Mouse (Mus musculus) layer of hippocampus, postnatal 14 days (tissue): ENCODE measurements at regions not wholly inside any gene's neighbourhood (a gene's known extent, or its start where the extent isn't known, plus 50 kb on each side); places are given as distances from the start of the nearest gene placed in this dataset.

Source experiments
- DNase-seq, 2 experiments: peaks; one replicate each; pipeline ENCODE4 v3.0.0; 2021 to 2022; ENCODE audit warnings: low spot score in 2 of 2, mixed read lengths in 1 of 2

DNA sequence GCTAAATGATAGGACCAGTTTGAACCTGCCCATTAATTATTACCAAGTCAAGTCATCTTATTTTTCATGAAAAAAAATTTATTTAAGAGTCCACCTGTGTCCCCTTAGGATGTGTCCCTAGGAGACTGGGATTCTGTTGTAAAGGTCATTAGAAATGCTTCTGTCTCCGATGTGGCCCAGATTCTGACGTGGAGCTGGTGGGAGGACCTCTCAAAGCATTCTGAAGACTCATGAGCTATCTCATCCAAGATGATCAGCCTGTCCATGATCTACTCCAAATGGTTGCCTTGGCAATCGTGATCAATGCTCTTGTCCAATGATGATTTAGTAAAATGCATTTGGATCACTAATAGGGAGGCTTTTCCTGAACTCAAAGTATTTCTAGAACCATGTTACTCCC lies 163.4 kb upstream of the Gm5148 start:
- DNase-seq: no peak

DNA sequence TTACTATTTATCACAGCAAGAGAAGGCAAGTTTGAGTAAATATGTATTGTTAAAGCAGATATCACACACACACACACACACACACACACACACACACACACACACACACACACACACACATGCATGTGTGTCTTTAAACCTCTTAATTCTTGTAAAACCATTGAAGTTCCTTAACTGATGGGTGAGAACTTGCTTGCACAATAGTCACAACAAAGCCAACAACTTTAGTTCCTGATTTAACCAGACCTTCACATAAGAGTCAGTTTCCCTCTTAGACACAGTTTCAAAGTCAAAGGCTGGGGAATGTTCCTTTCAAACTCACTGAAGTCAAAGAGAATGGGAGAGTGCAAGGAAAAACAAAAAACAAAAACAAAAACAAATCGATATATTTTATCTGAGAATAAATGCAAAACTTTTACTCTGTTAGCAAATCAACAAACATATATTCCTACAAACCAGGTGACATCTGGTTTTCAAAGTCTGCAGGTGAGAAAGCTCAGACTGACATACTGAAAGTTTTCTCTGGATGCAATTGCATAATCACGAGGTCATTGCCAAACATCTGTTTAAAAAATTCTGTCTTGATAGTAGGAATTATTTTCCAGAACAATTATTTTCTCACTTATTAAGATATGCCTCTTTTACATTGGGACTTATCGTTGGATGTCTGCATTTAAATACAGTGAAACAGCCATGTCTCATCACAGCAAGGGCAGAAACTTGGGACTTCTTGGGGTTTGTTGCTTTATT lies 162.6 kb upstream of the Gm5148 start:
- no peak for DNase-seq

DNA sequence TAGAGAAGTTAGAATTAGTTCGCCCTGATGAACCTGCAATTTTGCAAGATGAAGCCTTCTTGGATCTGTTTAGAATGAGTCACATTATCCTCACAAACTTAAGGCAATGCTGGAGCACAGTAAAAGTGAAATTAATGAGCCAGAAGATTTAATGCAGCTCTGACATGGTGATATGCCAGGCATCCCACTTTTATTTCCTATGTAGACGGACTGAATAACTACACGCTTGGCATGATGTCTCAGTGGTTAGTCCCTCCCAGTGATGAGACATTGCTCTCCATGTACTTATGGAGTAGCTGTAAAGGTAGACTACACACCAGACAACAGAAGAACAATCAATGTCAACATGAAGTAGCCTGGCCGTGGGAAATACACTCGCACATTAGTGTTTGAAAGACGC lies 161.5 kb upstream of the Gm5148 start:
- no peak for DNase-seq

DNA sequence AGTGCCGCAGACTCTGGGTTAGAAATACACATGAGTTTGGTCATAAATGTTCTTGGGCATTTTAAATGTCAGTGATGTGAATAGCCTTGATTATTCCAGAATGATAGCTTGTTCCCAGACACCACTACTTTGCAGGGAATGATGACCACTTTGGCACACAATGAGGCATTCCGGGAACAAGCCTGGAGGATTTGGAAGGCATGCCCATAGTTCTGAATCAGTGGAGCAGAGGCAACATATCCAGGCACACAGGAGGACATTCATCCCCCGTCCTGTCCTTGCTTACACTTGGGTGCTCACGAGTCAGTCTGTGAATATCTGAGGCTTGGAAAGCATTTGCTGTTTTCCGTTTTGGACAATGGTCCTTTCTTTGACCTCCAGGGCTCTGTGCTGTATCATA lies 158.1 kb upstream of the Gm5148 start:
- DNase-seq: no peak

DNA sequence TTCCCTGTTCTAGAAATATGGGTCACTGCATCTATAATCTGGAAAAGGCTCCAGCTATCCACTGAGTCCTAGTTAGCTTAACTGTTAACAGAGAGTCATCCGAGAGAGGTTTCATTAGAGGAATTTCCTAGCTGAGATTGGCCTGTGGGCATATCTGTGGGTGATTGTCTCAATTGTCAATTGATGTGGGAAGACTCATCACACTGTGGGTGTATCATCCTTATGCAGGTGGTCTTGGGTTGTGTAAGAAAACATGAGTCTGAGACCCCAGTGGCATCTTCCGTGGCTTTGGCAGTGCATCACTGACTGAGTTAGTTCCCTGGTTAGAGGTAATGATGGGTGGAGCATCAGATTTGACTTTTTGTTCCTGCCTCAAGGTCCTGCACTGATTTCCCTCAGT lies 156.7 kb upstream of the Gm5148 start:
- DNase-seq: no peak

DNA sequence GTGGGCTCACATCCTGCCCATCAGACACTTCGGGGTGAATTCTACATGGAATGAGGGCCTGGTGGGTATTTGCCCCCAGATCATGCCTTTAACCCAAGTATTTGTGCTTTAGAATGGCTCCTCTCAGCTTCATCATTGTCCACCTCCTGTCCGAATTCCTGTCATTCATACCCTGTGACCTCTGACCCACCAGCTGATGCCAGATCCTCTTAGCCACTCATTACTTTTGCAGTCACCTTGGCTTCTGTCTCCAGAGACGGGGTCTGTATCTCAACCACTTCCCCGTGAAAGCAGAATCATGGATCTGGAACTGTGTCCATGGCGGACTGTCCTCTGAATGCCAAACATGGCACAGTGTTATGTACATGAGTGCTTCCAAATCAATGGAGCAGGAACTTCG lies 154.8 kb upstream of the Gm5148 start:
- no peak for DNase-seq

DNA sequence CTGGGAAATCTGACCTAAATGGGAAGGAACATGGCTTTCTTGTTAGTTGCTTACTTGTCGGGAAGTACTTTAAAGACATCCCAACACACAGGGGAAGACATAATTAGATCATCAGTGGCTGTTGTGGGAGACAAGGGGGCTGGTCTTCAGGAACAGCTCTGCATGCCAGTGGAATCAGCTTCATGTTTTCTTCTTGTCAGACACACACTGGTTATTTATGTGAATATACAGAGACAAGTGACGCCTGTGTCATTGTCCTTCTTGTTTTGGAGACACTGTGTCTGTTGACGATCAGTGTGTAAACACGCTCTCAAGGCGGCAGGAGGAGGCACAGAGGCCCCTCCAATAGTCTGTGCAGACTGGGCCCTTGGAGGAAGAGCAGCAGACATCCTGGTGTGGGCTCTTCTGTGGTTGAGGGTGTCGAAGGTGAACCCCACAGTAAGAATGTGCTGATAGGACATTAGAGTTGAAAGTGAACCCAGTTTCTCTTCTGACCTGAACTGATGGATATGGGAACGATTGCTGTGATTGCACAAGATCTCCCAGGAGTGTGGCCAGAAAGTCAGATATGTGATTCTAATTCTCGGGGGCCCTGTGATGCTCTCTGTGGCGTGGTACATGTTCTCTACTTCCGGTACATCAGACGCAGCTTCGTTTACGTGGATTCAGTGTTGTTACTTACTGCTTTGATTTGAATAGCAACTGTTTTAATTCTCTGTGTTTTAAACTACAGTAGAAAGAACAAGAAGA lies 151.9 kb upstream of the Gm5148 start:
- DNase-seq: no peak

DNA sequence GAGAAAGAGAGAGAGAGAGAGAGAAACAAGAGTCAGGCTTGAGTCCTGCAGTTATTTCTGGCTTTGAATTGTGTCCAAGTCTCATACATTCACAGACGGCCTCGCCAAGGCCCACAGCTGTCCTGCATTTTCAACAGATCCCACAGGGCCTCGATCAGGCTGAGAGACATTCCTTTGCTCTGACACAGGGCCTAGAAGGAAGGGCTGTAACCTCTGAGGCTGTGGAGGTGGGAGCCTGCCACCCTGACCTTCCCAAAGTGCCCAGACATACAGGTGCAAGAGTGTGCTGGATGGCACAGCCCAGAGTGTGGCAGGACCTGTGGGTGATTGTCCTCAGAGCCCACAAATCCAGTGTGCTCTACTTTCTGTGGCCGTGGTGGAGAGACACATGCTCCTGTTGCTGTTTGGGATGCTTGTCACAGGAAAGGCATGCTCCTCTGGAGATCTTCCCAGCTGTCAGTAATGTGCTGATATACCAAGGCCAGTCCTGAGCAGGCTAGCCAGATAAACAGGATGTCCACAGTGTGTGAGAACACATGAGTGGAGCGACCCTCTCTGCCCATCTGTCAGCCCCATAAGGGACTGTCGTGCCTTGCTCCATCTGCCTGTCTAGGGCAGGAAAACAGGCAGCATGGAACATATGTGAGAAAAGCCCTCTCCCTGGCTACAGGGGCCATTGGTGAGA lies 151.2 kb upstream of the Gm5148 start:
- DNase-seq: peak; percentile 28 to 53

DNA sequence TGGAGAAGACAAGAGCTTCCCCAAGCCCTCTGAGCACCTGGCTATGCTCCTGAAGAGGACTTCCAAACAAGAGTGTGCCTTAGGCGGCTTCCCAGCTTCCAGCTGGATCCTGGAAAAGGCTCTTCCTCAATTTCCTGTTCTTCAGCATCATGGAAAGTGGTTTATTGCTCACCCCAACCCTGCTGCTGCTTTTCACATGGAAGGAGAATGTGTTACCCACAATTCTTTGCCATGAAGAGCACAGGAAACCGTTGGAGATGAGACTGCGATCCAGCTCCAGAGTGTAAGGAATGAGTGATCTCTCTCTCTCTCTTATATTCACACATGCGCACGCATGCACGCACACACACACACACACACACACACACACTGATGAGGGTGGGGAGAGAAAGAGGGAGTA lies 150.6 kb upstream of the Gm5148 start:
- DNase-seq: no peak

DNA sequence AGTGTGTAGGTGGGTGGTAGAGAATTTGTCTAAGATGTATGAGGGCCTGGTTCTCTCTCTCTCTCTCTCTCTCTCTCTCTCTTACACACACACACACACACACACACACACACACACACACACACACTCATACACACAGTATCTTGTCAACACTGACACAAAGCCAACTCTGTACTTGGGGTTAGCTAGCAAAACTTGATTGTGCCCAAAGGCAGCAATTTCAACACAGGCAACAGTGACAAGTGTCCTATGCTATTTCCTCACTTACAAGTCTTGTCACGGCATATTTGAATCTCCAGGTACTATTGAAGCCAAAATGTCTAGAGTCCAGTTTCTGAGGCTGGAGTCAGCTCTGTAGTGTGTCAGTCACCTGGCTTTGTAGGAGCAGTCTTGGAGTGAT lies 150.1 kb upstream of the Gm5148 start:
- DNase-seq: no peak

DNA sequence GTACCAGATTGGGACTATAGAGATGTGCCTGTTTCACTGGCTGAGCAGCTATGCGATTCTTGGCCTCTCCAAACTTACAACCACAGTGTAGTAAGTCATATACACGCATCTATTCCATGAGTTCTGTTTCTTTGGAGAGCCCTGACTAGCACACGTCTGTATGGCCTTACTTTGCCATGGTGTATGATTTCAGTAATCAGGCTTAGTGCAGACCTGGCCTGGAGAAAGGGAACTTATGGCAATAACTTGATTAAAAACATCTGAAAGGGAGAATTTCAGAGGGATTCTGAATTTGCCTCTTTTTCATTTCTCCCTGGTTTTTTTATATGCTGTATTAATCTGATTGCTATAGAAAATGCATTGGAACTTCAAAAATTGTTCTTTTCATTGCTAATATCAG lies 148.0 kb upstream of the Gm5148 start:
- no peak for DNase-seq

DNA sequence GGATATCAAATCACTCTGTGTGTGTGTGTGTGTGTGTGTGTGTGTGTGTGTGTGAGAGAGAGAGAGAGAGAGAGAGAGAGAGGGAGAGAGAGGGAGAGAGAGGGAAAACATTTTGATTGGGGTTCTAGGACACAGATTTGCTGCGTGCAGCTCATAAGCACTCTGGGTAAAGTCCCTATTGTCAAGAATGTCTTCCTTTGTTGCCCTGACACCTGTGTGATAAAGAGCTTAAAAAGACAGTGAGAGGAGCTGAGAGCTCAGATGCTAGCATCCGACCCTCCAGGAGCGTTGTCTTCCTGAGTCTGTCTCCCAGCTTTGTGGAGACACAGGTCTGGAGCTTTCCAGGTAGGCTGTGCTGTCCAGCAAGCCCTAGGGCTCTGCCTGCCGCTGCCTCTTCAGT lies 146.8 kb upstream of the Gm5148 start:
- no peak for DNase-seq

DNA sequence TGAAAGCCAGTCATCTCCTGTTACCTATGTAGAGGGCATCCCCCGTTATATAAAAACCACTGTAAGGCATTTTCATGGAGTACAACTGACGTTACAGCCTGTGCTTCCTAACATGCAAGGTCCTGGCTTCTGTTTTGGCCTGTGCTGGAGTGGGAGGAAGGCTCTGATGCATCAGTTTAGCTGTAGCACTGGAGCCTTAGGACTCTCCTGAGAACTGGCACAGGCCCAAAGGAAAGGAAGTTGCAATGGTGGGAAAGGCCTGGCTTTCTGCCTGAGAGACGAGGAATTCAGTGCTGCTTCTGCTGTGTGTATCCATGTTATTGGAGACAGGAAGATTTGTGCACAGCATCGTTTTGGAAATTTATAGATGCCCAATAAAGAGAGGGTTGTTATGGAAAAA lies 144.2 kb upstream of the Gm5148 start:
- no peak for DNase-seq

DNA sequence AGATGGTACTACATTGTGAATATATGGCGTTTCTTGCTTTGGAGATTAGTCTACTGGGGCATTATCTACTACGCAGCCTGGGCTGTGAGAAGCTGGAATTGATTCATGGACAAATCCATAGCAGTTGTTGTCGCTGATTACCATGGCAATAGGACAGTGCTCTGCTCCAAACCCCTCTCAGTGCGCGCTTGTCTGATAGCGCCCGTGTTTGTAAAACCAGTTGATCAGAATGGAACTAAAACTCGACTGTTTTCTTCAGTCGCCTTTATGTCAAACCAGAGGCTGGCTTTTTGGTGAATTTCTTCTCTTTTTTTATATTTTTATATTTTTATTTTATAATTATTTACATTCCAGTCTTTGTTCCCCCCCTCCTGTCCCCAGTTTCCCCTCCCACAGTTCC lies 138.5 kb upstream of the Gm5148 start:
- no peak for DNase-seq

DNA sequence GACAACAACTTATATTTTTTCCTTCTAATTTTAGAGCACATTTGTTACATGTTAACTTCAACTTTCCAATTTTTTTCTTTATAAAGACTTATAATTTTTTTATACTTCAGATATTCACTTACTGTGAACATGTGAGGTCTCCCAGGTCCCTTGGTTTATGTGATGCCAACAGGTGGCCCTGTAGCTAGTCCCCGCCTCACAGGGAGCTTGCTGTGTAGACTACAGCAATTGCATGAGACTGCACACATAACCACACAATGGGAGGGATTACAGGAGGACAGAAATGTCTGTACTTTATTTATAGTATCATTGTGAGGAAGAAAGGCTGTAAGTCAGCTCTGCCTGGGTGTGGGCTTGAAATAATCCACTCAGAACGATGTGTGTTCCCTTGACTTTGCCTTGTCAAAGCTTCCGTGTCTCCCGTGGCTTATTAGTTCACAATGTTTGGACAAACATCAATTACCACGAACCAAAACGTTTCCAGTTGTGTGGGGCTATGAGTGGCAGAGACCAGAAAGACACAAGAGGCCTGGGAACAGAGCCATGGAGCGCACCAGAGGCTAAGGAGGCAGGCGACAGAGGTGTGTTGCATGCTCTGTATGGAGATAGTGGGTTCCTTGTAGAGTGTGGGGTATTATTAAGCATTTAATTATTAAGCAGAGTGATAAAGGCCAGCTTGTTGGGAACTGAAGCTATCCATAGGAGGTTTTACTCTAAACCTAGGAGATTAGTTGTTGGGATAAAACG lies 136.6 kb upstream of the Gm5148 start:
- DNase-seq: no peak

DNA sequence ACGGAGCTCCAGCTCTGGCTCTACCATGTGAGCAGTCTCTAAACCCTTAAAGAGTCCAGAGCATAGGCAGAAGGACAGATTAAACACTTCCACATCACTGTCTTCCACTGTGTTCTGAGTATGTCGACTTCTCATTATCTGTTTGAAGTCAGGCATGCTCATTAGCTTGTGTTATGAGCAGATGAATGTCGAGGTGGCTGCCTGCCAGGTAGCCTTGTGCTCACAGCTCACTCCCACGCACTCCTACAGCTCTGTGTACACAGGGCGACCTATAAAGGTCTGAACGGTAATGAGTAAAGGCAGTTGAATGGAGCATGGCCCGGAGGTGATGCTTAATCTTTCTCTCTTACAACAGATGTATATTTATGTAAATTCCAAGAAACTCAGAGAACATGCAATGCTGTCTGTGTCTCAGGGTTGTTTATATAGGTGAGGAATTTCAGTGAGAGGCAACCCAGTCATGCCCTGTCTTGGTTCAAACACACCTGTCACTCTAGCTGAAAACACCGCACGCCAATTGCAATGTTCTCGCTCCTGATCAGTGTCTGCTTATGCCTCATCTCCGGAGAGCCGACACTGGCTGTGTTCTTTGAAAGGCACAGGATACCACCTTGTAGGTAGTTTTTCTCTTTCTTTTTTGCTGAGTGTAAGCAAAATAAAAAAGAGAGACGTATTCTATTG lies 135.9 kb upstream of the Gm5148 start:
- DNase-seq: peak in 1 of 2 experiments; percentile 65

DNA sequence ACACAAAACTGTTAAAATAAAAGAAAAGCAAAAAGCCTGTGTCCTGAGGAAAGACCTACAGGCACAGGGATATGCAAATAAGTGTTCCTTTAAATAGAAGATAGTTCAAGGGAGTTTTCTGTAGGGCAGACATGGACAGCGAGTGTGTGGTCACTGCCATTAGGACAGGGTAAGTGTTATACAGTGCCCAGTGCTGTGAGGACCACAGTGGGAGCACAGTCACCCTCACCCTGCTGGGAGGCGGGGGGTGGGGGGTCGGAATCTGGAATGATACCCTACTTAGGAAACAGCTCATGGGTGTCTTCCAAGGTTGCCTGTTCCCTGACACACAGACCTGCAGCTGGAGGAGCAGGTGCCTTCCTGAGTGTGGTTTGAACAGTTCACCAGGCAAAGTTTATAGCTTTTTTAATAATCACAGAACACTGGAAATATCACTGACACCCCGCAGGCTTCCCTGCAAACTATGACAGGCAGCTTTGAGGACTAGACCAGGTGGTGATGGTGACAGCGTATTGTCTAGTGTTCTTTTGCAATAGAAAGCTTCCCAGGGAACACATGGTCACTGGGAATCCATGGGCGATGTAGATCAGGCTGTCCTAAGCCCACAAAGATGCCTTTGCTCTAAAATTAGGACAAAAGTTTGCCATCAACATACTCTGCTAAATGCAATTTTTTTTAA lies 134.5 kb upstream of the Gm5148 start:
- peak in 1 of 2 experiments; percentile 52 for DNase-seq

DNA sequence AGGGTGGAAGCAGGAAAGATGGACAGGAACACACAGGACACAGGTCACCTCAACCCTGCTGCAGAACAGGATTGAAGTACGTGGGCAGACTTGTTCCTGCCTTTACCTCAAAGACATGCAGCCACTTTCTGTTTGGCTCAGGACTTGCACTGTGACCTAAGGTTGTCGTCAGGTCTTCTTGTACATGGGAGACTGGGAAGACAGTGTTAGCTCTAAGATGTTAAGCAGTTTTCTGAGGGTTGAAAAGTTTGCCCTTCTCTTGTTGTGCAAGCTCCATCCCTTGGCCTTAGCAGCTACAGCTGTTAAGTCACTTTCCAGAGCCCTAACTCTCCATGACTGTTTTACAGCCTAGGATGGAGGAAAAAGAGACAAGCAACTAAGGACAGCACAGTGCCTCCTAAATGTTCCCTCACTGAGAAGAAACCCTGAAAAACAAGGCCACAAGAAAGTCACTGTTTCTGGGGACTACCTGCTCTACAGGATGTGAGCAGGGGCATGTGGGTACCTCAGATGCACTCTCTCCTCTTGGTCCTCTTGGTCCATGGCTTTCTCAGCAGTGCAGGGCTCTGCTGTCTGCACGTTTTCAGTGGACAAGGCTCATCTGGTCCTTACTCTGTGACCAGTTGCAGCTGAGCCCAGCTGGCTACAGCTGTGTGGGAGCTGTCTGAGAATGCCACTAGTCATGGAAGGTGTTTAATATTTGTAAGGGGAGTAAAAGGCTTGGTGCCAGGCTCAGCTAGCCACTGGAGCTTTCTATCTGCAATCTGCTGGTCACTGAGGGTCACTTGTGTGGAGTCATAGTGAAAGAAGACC lies 122.1 kb upstream of the Gm5148 start:
- DNase-seq: no peak

DNA sequence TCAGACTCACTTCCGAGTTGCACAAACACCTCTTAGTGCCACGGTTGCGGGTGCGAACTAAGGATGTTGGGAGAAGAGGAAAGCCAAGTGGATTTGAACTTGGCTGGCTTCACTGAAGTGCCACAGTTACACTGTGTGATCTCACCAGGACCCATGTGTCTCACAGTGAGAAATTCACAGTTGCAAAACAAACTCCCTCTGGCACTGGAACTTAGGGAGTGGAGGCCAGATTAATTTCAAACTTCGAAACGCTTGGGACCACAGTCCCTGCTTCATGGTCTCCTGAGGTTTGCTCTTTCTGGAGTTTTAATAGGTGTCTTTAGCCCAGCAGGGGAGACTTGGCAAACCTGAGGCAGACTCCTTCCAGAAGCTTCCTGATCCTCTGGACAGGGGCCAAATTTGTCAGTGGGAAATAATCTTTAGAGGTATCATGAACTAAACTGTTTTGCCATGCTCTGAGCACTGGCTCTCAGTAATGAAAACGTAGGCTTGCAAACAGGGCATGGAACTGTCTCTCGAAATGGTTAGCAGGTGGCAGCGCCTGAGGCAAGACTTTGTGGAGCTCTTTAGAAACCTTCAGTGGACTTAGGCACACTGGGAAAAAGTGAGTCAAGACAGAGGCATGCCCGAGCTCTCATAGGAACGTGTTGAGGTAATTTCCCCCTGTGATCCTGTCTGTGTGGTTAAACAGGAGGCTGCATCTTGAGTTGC lies 121.2 kb upstream of the Gm5148 start:
- peak in 1 of 2 experiments; percentile 30 for DNase-seq
